Mouse (Mus musculus) ES-E14 (cell line): ENCODE results near the gene Cd2bp2.

Experiments
- CHD2 ChIP-seq: IDR thresholded peaks from 2 replicates; pipeline ENCODE4 v1.6.1; 2014; ENCODE audit warnings: mild to moderate bottlenecking, low read depth, low read length, inconsistent platforms
- HCFC1 ChIP-seq: IDR thresholded peaks from 2 replicates; pipeline ENCODE4 v1.6.1; 2012; ENCODE audit warnings: low read length, inconsistent platforms, borderline replicate concordance; ENCODE audit not compliant: insufficient read depth
- MAFK ChIP-seq: IDR thresholded peaks from 2 replicates; pipeline ENCODE4 v1.6.1; 2014; ENCODE audit warnings: mild to moderate bottlenecking, low read depth, low read length, inconsistent platforms; ENCODE audit not compliant: insufficient read depth
- ZC3H11A ChIP-seq: IDR thresholded peaks from 2 replicates; pipeline ENCODE4 v1.6.1; 2012; ENCODE audit warnings: low read depth, mild to moderate bottlenecking, inconsistent platforms, low read length, borderline replicate concordance
- ZNF384 ChIP-seq: IDR thresholded peaks from 2 replicates; pipeline ENCODE4 v1.6.1; 2012; ENCODE audit warnings: low read depth, low read length, inconsistent platforms

- TF ChIP-seq CHD2 (no peak), HCFC1 (no peak), MAFK (no peak), ZNF384 (no peak), ZC3H11A (no peak)
Measured at GRCm38 (mm10) chr7:127142666-127143065, 53.2 kb downstream of the Cd2bp2 start.
